Mouse (Mus musculus) forebrain, embryonic 14.5 days (tissue): Measurements from ENCODE around the gene Xylt1. TPM values are rescaled to one million over a fixed set of nuclear protein-coding genes. Genes with fewer than 3 reads are reported as not detected.

Source experiments
- ATAC-seq: fragments of 200-750 bp; cut with Nextera tagmentation; 2 replicates; pipeline ENCODE4 v1.8.0; 2017; ENCODE audit warnings: mild to moderate bottlenecking, moderate library complexity
- DNase-seq: peaks from one replicate; pipeline ENCODE4 v3.0.0-alpha.2; 2015; ENCODE audit warnings: low spot score
- H3K27ac ChIP-seq: fragments of 300-500 bp; sonication (generic); 2 replicates; pipeline ENCODE4 v1.5.1; 2014; ENCODE audit warnings: low read depth, mild to moderate bottlenecking, control low read depth, low read length, moderate library complexity
- H3K27me3 ChIP-seq: fragments of 300-500 bp; sonication (generic); replicated peaks from 2 replicates; pipeline ENCODE4 v1.6.1; 2014; ENCODE audit warnings: low read length, control low read depth, mixed read lengths; ENCODE audit not compliant: control insufficient read depth, insufficient read depth
- H3K36me3 ChIP-seq: fragments of 300-500 bp; sonication (generic); 2 replicates; pipeline ENCODE4 v1.6.1; 2014; ENCODE audit warnings: low read length, control low read depth; ENCODE audit not compliant: control insufficient read depth, insufficient read depth
- H3K4me1 ChIP-seq: fragments of 300-500 bp; sonication (generic); 2 replicates; pipeline ENCODE4 v1.6.1; 2014; ENCODE audit warnings: antibody characterized with exemption, low read length, control low read depth; ENCODE audit not compliant: control insufficient read depth, insufficient read depth
- H3K4me2 ChIP-seq: fragments of 300-500 bp; sonication (generic); 2 replicates; pipeline ENCODE4 v1.6.1; 2014; ENCODE audit warnings: mild to moderate bottlenecking, control low read depth, low read length
- H3K4me3 ChIP-seq: fragments of 300-500 bp; sonication (generic); 2 replicates; pipeline ENCODE4 v1.5.1; 2014; ENCODE audit warnings: low read depth, low read length, control low read depth
- H3K9ac ChIP-seq: fragments of 300-500 bp; sonication (generic); 2 replicates; pipeline ENCODE4 v1.6.1; 2014; ENCODE audit warnings: mild to moderate bottlenecking, low read length, control low read depth, moderate library complexity
- H3K9me3 ChIP-seq: fragments of 300-500 bp; sonication (generic); replicated peaks from 2 replicates; pipeline ENCODE4 v1.6.1; 2016; ENCODE audit warnings: low read length, control low read depth, mixed read lengths; ENCODE audit not compliant: control insufficient read depth
- WGBS: fragments of 180-500 bp; shearing (Covaris S2); extraction: QIAGEN DNeasy Blood & Tissue Kit; methylation state at CpG from one replicate; pipeline ENCODE4 v1.1.7; 2014; 5-methylcytosine and 5-hydroxymethylcytosine counted together
- polyA plus RNA-seq: library from polyadenylated mRNA; unstranded; fragments of >200 nt; fragmentation: Nextera tagmentation; extraction: Ambion mirVana; gene quantifications from 2 replicates; pipeline ENCODE4 v1.2.1, GENCODE M21; 2014

Gene Xylt1
- polyA plus RNA-seq, 1 experiment from 2014 or later, result 1.5 TPM

- H3K4me1 ChIP-seq, result peaks cover 28% of the 10 kb centered on the region
- WGBS, result 50% methylated on average over 2 of the region's 2 CpGs
- 0 out of 2 replicates have a peak, but pooled peaks have one; percentile 13 for ATAC-seq
These were observed 175.0 kb downstream of the Xylt1 start for GRCm38 (mm10) chr7:117555735-117556134.

GRCm38 (mm10) chr7:117558166-117558565, 177.4 kb downstream of the Xylt1 start:
- Histone ChIP-seq H3K27ac (no peak overlapping the region), H3K4me1 (peaks cover 14% of the 10 kb centered on the region), H3K4me2 (no peak overlapping the region), H3K4me3 (no peak overlapping the region), H3K9me3 (no peaks in the 10 kb centered on the region), H3K9ac (no peak overlapping the region), H3K36me3 (no peaks in the 10 kb centered on the region), H3K27me3 (no peaks in the 10 kb centered on the region; the same call in 1 of the 2 replicates)
- ATAC-seq, result 0 out of 2 replicates have a peak, but pooled peaks have one; percentile 20
- DNase-seq, result no peak
- 25% methylated on average over 2 of the region's 2 CpGs for WGBS

More at GRCm38 (mm10) chr7:117555735-117556134, 175.0 kb downstream of the Xylt1 start:
- Histone ChIP-seq H3K4me2 (no peak overlapping the region), H3K9me3 (no peaks in the 10 kb centered on the region), H3K27ac (no peak overlapping the region), H3K9ac (no peak overlapping the region), H3K4me3 (no peak overlapping the region), H3K36me3 (no peaks in the 10 kb centered on the region), H3K27me3 (no peaks in the 10 kb centered on the region; the same call in 1 of the 2 replicates)
- peak; percentile 79 for DNase-seq

GRCm38 (mm10) chr7:117559051-117559450, 178.3 kb downstream of the Xylt1 start:
- peaks cover 11% of the 10 kb centered on the region for H3K4me1 ChIP-seq
- no peak overlapping the region for H3K4me3 ChIP-seq
- no peak overlapping the region for H3K27ac ChIP-seq
- no peaks in the 10 kb centered on the region for H3K9me3 ChIP-seq
- no peaks in the 10 kb centered on the region for H3K36me3 ChIP-seq
- no peaks in the 10 kb centered on the region for H3K27me3 ChIP-seq
- no peak overlapping the region for H3K9ac ChIP-seq
- DNase-seq, result no peak
- no peak for ATAC-seq
- H3K4me2 ChIP-seq, result no peak overlapping the region
- 91% methylated on average over 3 of the region's 3 CpGs for WGBS

- H3K4me3 ChIP-seq, result no peak overlapping the region
- ATAC-seq (peak; percentile 50; the same call in 1 of the 2 replicates), DNase-seq (peak; percentile 52)
- WGBS, result 59% methylated on average over 9 of the region's 9 CpGs
- H3K36me3 ChIP-seq, result no peaks in the 10 kb centered on the region
- no peaks in the 10 kb centered on the region for H3K9me3 ChIP-seq
- H3K4me1 ChIP-seq, result no peaks in the 10 kb centered on the region
- no peaks in the 10 kb centered on the region for H3K27me3 ChIP-seq
- H3K4me2 ChIP-seq, result no peak overlapping the region
- no peak overlapping the region for H3K27ac ChIP-seq
- H3K9ac ChIP-seq, result no peak overlapping the region
These were observed 183.2 kb downstream of the Xylt1 start for GRCm38 (mm10) chr7:117563939-117564499.

- Histone ChIP-seq H3K4me2 (no peak overlapping the region), H3K4me1 (no peaks in the 10 kb centered on the region), H3K4me3 (no peak overlapping the region), H3K36me3 (no peaks in the 10 kb centered on the region), H3K9me3 (no peaks in the 10 kb centered on the region), H3K27me3 (no peaks in the 10 kb centered on the region), H3K9ac (no peak overlapping the region), H3K27ac (no peak overlapping the region)
- ATAC-seq (no peak), DNase-seq (no peak)
- WGBS, result 90% methylated on average over 4 of the region's 4 CpGs
These were observed 183.8 kb downstream of the Xylt1 start for GRCm38 (mm10) chr7:117564627-117565026.

- no peak overlapping the region for H3K4me3 ChIP-seq
These were observed 185.3 kb downstream of the Xylt1 start for GRCm38 (mm10) chr7:117566115-117566514.

GRCm38 (mm10) chr7:117566833-117567232, 186.1 kb downstream of the Xylt1 start:
- WGBS, result 79% methylated on average over 1 of the region's 1 CpGs
- no peaks in the 10 kb centered on the region for H3K27me3 ChIP-seq
- no peaks in the 10 kb centered on the region for H3K36me3 ChIP-seq
- H3K27ac ChIP-seq, result no peak overlapping the region
- H3K4me2 ChIP-seq, result no peak overlapping the region
- no peak overlapping the region for H3K4me3 ChIP-seq
- DNase-seq (no peak), ATAC-seq (no peak)
- H3K9ac ChIP-seq, result no peak overlapping the region
- H3K9me3 ChIP-seq, result no peaks in the 10 kb centered on the region
- H3K4me1 ChIP-seq, result 0 out of 2 replicates have a peak, but pooled peaks cover 6% of the 10 kb centered on the region

More at GRCm38 (mm10) chr7:117566115-117566514, 185.3 kb downstream of the Xylt1 start:
- Histone ChIP-seq H3K4me2 (no peak overlapping the region), H3K27me3 (no peaks in the 10 kb centered on the region), H3K4me1 (0 out of 2 replicates have a peak, but pooled peaks cover 3% of the 10 kb centered on the region), H3K27ac (no peak overlapping the region), H3K9ac (no peak overlapping the region), H3K9me3 (no peaks in the 10 kb centered on the region), H3K36me3 (no peaks in the 10 kb centered on the region)
- DNase-seq (peak; percentile 55), ATAC-seq (peak; percentile 37; the same call in 1 of the 2 replicates)
- WGBS, result 79% methylated on average over 2 of the region's 2 CpGs

- no peak overlapping the region for H3K27ac ChIP-seq
- no peak overlapping the region for H3K4me2 ChIP-seq
- DNase-seq (no peak), ATAC-seq (no peak)
- 0 out of 2 replicates have a peak, but pooled peaks cover 6% of the 10 kb centered on the region for H3K4me1 ChIP-seq
- 86% methylated on average over 5 of the region's 5 CpGs for WGBS
- H3K4me3 ChIP-seq, result no peak overlapping the region
- H3K9ac ChIP-seq, result no peak overlapping the region
- H3K27me3 ChIP-seq, result no peaks in the 10 kb centered on the region
- H3K9me3 ChIP-seq, result no peaks in the 10 kb centered on the region
- H3K36me3 ChIP-seq, result no peaks in the 10 kb centered on the region
These were observed 186.5 kb downstream of the Xylt1 start for GRCm38 (mm10) chr7:117567252-117567651.

- H3K9me3 ChIP-seq, result no peaks in the 10 kb centered on the region
- no peaks in the 10 kb centered on the region for H3K36me3 ChIP-seq
- no peaks in the 10 kb centered on the region for H3K27me3 ChIP-seq
- H3K27ac ChIP-seq, result no peak overlapping the region
- DNase-seq (no peak), ATAC-seq (no peak)
- H3K4me3 ChIP-seq, result no peak overlapping the region
- H3K9ac ChIP-seq, result no peak overlapping the region
- no peak overlapping the region for H3K4me2 ChIP-seq
- WGBS, result 90% methylated on average over 11 of the region's 11 CpGs
- 0 out of 2 replicates have a peak, but pooled peaks cover 6% of the 10 kb centered on the region for H3K4me1 ChIP-seq
These were observed 187.0 kb downstream of the Xylt1 start for GRCm38 (mm10) chr7:117567653-117568340.
